Mouse (Mus musculus): ENCODE results near the gene Slc41a2.

Gene Slc41a2

GRCm38 (mm10) chr10:83301687-83302086 lies 36.0 kb downstream of the Slc41a2 start:
- peak; percentile 83 to 84 for DNase-seq

- DNase-seq: peak in 1 of 2 experiments; percentile 39
Measured at GRCm38 (mm10) chr10:83301054-83301453, 36.6 kb downstream of the Slc41a2 start.

GRCm38 (mm10) chr10:83297017-83297416 lies 40.7 kb downstream of the Slc41a2 start:
- no peak for DNase-seq

GRCm38 (mm10) chr10:83294746-83295145 lies 42.9 kb downstream of the Slc41a2 start:
- DNase-seq: peak in 1 of 2 experiments; percentile 14

GRCm38 (mm10) chr10:83293352-83293751 lies 44.3 kb downstream of the Slc41a2 start:
- no peak for DNase-seq

GRCm38 (mm10) chr10:83291731-83292130 lies 46.0 kb downstream of the Slc41a2 start:
- no peak for DNase-seq

GRCm38 (mm10) chr10:83287828-83288227 lies 49.9 kb downstream of the Slc41a2 start:
- no peak for DNase-seq

- no peak for DNase-seq
Measured at GRCm38 (mm10) chr10:83286399-83286798, 51.3 kb downstream of the Slc41a2 start.

GRCm38 (mm10) chr10:83285724-83286256 lies 51.9 kb downstream of the Slc41a2 start:
- no peak for DNase-seq

- DNase-seq: no peak
Measured at GRCm38 (mm10) chr10:83284916-83285315, 52.8 kb downstream of the Slc41a2 start.

- DNase-seq: no peak
Measured at GRCm38 (mm10) chr10:83266731-83267130, 71.0 kb downstream of the Slc41a2 start.

- DNase-seq: no peak
Measured at GRCm38 (mm10) chr10:83266241-83266640, 71.4 kb downstream of the Slc41a2 start.

- DNase-seq: no peak
Measured at GRCm38 (mm10) chr10:83264680-83265079, 73.0 kb downstream of the Slc41a2 start.

- no peak for DNase-seq
Measured at GRCm38 (mm10) chr10:83264056-83264455, 73.6 kb downstream of the Slc41a2 start.

- DNase-seq: no peak
Measured at GRCm38 (mm10) chr10:83261264-83261663, 76.4 kb downstream of the Slc41a2 start.

GRCm38 (mm10) chr10:83251377-83251776 lies 86.3 kb downstream of the Slc41a2 start:
- DNase-seq: peak in 1 of 2 experiments; percentile 44

- DNase-seq: no peak
Measured at GRCm38 (mm10) chr10:83248036-83248435, 89.6 kb downstream of the Slc41a2 start.

GRCm38 (mm10) chr10:83245720-83246119 lies 92.0 kb downstream of the Slc41a2 start:
- DNase-seq: no peak

- peak; percentile 29 to 62 for DNase-seq
Measured at GRCm38 (mm10) chr10:83244131-83244530, 93.6 kb downstream of the Slc41a2 start.

GRCm38 (mm10) chr10:83242106-83242686 lies 95.5 kb downstream of the Slc41a2 start:
- DNase-seq: no peak

- no peak for DNase-seq
Measured at GRCm38 (mm10) chr10:83234391-83234790, 103.3 kb downstream of the Slc41a2 start.

- DNase-seq: no peak
Measured at GRCm38 (mm10) chr10:83233967-83234366, 103.7 kb downstream of the Slc41a2 start.

- no peak for DNase-seq
Measured at GRCm38 (mm10) chr10:83228626-83229025, 109.1 kb downstream of the Slc41a2 start.

GRCm38 (mm10) chr10:83224999-83225398 lies 112.7 kb downstream of the Slc41a2 start:
- DNase-seq: peak in 1 of 2 experiments; percentile 47

GRCm38 (mm10) chr10:83220847-83221246 lies 116.8 kb downstream of the Slc41a2 start:
- DNase-seq: no peak
